Mouse (Mus musculus): Measurements from ENCODE around the gene Diexf.

- TF ChIP-seq CTCF (IDR thresholded peaks at IDR 0.05; ENCODE audit: low read depth), result no peak
- TF ChIP-seq EP300 (optimal IDR thresholded peaks at IDR 0.05), result no peak
Measured at GRCm38 (mm10) chr1:193144516-193144915, 14.4 kb upstream of the Diexf start.

All from stomach, postnatal 0 days (tissue).